Mouse (Mus musculus): ENCODE measurements at regions not wholly inside any gene's neighbourhood (a gene's known extent, or its start where the extent isn't known, plus 50 kb on each side); places are given as distances from the start of the nearest gene placed in this dataset.

GRCm38 (mm10) chr5:119597530-119597929 is 72.9 kb upstream of the Tbx3 start:
- DNase-seq (ENCODE audit: low spot score in 2 of 2): no peak

GRCm38 (mm10) chr5:119598166-119598565 is 72.3 kb upstream of the Tbx3 start:
- no peak for DNase-seq (ENCODE audit: low spot score in 2 of 2)

- no peak for DNase-seq (ENCODE audit: low spot score in 2 of 2)
Observed at GRCm38 (mm10) chr5:119601390-119601789, 69.1 kb upstream of the Tbx3 start.

GRCm38 (mm10) chr5:119602001-119602400 is 68.5 kb upstream of the Tbx3 start:
- DNase-seq (ENCODE audit: low spot score in 2 of 2): no peak

GRCm38 (mm10) chr5:119605444-119605843 is 65.0 kb upstream of the Tbx3 start:
- DNase-seq (ENCODE audit: low spot score in 2 of 2): no peak

- no peak for DNase-seq (ENCODE audit: low spot score in 2 of 2)
Observed at GRCm38 (mm10) chr5:119613413-119613812, 57.1 kb upstream of the Tbx3 start.

GRCm38 (mm10) chr5:119613981-119614770 is 56.3 kb upstream of the Tbx3 start:
- DNase-seq (ENCODE audit: low spot score in 2 of 2): no peak

GRCm38 (mm10) chr5:119615681-119616080 is 54.8 kb upstream of the Tbx3 start:
- no peak for DNase-seq (ENCODE audit: low spot score in 2 of 2)

GRCm38 (mm10) chr5:119617856-119618255 is 52.6 kb upstream of the Tbx3 start:
- no peak for DNase-seq (ENCODE audit: low spot score in 2 of 2)

GRCm38 (mm10) chr5:119619906-119620305 is 50.6 kb upstream of the Tbx3 start:
- peak in 1 of 2 experiments; percentile 37 for DNase-seq (ENCODE audit: low spot score in 2 of 2)
